Mouse (Mus musculus): ENCODE data around the gene Dnajb4.
"Not testable (repeated sequence)": the region's sequence is repeated elsewhere in the genome, so short reads cannot be mapped to it uniquely, and the experiment has no call there.

Gene Dnajb4

DNA sequence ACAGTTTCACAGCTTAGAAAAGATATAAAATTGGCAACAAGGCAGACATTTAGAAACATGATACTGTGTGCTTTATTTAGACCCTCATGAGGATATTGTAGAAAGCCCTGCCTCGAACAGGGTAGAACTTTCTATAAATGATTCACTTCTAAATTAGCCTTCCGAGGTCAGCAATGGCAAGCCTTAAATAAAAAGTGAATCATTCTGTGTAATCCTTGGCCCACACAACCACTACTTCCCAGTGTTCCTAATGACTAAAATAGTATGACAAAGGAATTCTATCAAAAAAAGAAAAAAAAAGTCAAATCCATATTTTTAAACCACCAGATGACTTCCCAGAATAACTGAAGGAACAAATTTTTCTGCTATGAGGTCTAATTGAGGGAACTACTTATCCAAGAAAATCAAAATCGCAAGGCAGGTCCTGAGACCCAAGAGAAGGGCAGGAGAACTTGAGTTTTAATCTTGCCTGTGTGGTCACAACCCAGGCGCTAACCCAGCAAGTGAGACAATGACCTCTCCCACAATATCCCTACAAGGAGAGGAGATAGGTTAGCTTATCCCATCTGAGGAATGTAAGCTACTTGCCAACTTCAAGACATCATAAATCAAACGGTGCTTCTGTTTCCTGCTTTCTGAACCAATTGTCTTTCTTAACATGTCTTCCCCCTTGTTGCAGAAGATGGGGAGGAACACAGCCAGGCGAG, 67.0 kb downstream of the Dnajb4 start:
- DNase-seq = no peak

DNA sequence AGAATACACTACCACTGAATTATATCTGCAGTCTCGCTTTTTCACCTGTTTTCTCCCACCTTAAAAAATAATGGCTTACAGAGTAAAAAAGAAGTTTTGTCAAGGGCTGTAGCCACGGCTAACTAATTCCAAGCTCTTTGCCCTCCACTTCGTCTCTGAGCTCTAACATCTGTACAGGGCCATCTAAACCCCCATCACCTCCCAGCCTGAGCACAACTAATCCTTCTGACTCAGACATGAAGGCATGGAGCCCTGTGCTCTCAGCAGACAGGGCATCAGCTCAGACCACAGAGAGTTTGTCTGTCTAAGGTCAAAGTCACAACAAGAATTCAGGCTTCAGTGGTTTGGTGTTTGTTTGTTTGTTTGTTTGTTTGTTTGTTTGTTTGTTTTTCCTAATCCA, 68.0 kb downstream of the Dnajb4 start:
- DNase-seq = no peak

DNA sequence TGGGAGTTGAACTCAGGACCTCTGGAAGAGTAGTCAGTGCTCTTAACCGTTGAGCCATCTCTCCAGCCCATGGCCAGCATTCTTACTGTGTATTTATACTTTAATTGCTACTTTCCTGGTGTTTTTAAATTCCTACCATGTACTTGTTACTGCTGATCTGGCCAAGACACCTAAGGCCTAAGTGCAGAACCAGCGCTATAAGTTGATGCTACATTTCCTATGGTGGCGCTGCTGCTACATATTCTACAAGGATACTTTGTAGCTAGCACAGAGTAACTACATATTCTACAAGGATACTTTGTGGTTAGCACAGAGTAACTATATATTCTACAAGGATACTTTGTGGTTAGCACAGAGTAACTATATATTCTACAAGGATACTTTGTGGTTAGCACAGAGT, 70.8 kb downstream of the Dnajb4 start:
- DNase-seq = not testable (repeated sequence)

DNA sequence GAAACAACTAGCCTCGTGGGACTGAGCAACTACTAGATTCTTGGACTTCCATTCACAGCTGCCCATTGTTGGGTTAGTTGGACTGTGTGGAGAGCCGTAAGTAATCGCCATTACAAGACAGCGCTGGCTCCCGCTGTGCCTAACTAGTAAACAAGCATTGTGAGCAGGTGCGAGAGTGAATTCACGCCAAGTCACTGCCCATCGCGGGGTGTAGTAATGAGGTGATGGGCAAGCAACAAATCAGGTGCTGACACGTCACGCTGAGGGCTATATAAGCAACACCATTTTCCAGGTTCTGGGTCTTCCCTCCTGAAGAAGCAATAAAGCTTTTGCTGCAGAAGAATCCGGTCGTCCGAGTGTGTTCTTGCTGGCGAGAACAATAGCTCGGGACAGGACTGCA, 74.0 kb downstream of the Dnajb4 start:
- not testable (repeated sequence) for DNase-seq

DNA sequence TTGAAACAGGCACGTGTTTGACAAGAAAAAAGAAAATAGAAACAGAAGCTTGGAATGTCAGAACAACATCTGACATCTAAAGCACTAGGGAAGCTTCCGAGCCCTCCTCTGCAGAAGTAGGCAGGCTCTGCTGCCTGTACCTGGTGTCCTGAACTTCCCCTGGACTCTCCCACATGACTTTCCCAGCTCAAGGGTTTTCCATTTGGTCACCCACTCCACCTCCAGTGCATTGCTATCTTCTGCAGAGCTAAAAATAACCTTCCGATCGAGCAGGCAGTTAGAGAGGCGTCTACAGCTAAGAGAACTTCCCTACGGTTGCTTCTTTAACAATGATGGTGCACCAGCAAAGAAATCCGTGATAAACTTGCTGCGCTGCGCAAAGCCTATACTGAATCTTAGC, 76.5 kb downstream of the Dnajb4 start:
- DNase-seq = no peak

DNA sequence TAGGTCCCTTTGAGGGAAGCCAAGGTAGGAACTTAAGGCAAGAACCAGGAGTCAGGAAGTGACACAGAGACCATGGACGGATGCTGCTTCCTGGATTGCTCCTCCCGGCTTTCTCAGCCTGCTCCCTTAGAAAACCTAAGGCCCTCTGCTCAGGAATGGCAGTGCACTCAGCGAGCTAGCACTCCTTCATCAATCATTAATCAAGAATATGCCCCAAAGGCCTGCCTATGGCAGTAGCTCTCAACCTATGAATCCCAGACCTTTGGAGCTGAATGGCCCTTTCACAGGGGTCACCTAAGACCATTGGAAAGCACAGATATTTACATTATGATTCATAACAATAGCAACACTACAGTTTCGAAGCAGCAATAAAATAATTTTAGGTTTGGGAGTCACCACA, 79.1 kb downstream of the Dnajb4 start:
- DNase-seq = no peak

DNA sequence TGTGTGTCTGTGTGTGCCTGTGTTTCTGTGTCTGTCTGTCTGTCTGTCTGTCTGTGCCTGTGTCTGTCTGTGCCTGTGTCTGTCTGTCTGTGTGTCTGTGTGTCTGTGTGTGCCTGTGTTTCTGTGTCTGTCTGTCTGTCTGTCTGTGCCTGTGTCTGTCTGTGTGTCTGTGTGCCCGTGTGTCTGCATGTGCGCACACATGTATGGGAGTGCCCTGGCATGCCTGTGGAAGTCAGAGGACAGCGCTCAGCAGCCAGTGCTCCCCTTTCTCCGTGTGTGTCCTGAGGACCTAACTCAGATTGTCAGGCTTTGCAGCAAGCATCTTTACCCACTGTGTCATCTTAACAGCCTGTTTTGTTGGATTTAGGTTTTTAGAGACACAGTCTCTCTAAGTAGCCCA, 80.7 kb downstream of the Dnajb4 start:
- DNase-seq = not testable (repeated sequence)

DNA sequence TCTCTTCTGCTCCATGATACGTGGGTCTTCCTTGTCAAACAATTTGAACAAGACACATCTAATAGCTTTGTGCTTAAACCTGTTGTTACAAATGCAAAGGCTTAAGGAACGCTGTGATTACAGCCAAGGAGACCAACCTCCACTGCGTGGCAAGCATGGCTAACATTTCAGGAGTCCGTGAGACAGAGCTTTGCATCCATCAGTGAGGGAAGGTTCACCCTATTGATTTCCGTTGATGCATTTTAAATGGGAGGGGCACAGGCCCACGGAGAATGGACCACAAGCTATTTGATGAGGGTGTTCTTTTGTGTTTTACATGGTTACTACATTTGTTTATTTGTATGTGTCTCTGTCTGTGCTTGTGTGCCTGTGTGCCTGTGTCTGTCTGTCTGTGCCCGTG, 81.5 kb downstream of the Dnajb4 start:
- no peak for DNase-seq

Data from kidney, adult 8-10 months (tissue).